Mouse (Mus musculus) ES-CJ7 (cell line): ENCODE measurements around the gene Armh3.

Experiments used
- DNase-seq: peaks from one replicate; pipeline ENCODE4 v3.0.0; 2011; ENCODE audit warnings: low read depth, low spot score

The Armh3 gene

DNA sequence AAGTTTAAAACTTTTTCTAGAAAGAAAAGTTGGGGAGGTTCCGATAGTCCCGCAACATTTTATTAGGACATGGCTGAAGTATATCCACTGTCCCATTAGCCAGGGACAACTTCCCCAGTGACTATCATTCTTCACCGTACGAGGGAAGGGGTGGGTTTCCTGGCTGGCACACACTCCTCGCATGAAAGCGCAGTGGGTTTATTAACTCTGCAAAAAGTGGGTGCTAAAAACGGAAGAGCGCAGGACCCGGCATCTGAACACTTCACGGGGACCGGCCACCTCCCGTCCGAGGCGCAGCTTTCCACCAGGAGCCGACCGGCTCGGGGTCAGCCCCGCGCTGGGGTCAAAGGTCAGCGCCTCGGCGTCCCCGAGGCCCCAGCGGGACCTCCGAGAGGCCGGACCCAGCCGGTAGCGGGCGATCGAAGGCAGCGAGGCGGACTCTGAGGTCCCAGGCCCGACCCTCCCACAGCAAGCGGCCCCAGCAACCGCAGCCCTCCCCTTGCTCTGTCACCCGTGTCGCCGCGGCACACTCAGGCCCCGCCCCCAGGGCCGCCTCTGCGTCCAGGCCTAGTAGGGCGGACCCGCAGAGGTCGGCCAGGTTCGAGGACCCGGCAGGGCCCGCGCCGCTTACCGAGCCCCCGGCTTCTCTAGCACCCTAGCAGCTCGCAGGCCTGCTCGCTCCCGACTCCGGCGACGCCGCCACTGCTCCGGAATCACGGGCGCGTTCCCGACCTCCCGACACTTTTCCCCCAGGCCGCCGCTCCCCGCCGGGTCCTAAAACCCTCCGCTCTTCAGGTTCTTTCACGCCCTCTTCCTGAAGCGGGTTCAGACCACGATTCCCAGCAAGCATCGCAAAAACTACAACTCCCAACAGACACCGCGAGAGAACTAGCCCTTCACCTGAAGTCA lies at the start of gene Armh3:
Gene Armh3 (minus strand): TSS at position 704 of the 909 bp plus-strand sequence.
- DNase-seq, result peak; percentile 95

DNA sequence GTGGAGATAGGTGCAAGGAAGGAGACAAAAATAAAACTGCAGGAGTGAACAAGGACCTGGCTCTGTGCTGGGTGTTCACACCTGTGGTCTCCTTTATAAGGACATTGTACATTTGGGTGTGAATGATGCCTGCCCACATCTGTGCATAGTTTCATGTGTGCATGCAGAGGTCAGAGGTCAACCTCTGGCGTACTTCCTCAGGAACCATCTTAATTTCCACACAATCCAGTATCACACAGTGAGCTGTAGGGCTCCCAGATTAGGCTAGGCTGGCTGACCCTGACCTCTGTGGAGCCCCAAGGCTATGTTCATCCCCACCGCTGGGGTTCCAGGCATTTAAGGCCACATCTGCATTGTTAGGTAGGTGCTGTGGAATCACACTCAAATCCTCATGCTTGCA lies 49.1 kb upstream of the Armh3 start:
- DNase-seq, result no peak

DNA sequence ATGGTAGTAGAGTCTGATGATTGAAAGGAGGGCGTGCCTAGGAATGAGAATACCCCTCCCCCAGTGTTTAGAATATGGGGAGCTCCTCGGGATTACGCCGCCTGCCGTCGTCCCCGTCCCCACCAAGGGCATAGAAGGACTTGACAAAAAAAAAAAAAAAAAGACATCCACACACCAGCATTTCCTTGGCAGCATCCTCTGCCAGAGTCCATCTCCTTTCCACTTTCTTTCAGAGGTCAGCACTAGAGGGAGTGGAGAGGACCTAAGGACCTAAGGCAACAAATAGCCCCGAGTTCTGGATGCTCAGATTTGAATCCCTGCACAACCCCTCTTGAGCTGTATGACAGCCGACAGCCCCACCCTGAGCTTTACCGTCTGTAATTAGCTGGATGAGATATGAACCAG lies 48.3 kb upstream of the Armh3 start:
- peak; percentile 76 for DNase-seq

DNA sequence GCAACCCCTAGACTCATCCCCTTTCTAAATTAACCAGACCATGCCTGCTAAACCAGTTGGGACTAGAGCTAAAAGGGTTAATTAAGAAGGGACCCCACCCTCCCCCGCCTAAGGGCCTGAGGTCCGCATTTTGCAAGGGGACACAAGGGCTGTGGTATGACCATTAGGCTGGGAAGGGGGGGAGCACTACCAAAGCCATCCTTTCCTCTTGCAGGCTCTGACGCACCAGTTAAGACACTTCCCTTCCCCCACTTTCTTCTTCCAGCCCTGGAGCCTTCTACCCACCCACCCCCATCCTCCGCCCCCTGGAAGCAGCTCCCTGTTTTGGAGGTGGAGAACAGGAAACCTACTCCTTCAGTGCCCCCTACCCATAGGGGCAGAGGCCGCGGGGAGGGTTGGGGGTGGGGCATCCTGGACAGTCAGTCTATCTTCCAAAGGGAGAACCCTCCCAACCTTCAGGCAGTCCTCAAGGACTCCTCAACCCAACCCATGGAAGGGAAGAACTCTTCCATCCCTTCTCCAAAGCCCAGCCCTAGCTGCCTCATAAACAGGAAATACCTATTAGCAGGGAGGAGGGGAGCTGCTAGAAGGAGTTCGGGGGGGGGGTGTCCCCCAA lies 47.5 kb upstream of the Armh3 start:
- DNase-seq, result peak; percentile 95

DNA sequence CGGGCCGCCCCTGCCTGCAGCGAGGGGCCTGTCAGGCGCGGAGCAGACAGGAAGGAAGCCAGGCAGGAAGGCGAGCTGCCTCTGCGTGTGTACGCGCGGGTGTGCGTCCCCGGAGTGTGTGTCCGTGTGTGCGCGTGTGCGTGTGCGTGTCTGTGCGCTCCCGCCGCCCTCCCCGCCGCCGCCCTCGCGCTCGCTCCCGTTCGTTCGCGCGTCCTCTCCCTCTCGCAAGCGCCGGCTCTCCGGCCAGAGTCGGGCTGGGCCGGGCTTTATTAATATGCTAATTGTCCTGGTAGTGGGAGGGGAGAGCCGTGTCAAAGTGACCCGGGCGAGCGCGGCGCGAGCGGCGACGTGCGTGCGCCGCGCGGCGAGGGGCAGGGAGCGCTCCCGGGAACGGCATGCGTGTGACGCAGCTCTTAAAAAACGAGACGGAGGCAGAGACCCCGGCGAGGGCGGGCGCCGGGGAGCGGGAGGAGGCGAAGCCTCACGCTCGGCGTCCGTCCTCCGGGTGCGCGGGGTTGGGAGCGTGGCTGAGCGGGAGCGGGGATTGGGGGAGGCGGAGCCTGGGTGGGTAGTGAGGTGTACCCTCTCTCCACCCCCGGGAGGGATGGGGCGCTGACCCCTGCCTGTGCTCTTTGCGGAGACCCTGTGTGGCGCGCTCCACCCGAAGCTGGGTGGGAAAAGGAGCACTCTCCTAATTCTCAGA lies 46.9 kb upstream of the Armh3 start, which contains the start of gene Ldb1:
Gene Ldb1 (minus strand): TSS at position 222 of the 703 bp plus-strand sequence.
- DNase-seq, result peak; percentile 91

DNA sequence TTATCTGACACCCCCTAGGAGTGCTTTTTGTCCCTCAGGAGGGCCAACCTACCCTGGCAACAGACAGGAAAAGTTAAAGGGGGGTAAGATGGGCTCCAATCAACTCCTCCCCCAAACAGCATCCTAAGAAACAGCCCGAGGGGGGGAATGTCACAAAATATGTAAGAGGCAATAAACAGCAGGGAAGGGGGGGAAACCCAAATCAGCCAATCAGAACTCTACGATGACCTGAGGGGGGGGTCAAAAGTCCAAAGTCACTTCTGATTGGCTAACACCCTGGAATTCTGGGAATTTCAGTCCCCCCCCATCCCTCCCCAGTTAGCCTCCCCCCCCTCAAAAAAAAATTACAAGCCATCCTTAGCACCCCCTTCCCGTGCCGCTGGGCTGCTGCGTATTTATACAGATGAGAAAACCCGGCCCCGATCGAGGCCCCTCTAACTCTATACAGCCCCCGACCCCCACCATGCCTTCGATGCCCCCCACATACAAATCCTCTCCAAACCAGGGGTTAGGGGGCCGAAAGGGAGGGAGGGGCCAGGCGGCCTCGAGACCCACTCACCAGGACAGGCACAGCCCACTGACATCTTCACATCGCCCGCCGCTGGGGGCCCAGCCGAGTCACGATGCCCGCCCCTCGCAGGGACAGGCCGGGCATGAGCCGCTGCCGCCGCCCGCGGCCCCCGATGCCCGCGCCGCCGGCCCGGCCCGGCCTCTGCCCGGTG lies 46.1 kb upstream of the Armh3 start, which contains the start of gene Pprc1:
Gene Pprc1 (plus strand): TSS at position 616 of the 722 bp plus-strand sequence.
- DNase-seq, result no peak

DNA sequence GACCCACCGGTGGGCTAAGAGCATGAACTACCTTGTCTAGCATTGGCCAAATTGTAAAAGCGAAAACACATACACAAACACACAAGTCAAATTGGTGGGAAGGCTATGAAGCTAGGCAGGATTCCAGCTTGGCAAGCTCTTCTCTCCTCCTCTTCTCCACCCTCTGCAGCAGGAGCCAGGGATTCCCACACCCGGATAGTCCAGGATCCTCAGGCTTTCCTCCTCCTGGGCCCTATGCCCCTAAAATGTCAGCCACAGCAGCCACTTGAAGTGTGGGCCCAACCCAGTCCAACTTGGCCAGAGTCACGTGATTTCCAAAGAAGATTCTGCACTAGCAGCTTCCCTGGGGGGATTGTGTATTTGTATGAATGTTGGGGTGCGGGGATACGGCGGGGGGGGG lies 45.1 kb upstream of the Armh3 start:
- no peak for DNase-seq

DNA sequence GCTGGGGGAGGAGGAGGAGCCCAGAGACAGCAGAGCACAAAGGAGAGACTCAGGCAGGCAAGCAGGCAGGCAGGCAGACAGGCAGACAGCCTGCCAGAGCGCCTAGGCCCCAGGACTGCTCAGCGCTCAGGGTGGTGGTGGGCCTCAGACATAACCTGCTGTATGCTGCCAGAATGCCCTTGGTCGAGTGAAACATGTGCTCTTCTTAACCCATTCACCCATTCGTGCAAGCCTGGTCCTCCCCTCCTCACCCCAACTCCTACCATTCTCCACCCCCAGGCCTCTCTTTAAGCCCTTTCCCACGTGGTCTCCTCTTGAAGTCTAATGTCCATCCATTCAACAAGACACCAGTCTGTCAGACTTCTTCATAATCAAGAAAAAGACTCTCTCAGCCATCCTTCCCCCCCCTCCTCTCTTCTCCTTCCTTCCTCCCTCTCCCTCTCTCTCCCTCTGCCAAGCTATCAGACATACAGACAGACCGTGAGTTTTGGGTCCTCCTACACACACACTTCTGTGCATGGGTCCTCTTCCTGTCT lies 44.3 kb upstream of the Armh3 start:
- peak; percentile 72 for DNase-seq

DNA sequence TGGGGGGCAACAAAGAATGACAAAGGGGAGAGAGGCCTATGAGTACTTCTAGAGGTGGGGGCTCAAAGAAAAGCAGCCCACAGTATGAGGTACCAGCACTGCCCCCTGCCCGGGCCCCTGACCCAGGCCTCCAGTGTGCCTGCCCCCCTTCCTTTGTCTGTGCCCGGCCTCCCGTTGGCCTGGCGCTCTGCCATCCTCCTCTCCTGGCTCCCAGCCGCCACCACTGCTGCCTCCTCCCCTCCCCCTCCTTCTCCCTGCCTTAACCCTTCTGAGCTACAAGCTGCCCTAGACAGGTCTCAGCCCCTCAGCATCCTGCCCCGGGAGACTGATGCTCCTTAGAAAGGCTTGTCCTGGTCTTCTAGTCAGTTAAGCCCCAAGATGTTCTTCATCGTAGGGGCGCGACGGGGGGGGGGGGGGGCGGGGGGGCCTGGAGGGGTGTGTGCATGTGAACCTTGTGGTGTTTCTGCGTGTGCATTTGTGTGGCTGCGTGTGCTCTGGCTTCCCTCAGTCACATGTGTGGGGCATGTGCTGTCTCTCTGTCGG lies 43.7 kb upstream of the Armh3 start:
- peak; percentile 73 for DNase-seq

DNA sequence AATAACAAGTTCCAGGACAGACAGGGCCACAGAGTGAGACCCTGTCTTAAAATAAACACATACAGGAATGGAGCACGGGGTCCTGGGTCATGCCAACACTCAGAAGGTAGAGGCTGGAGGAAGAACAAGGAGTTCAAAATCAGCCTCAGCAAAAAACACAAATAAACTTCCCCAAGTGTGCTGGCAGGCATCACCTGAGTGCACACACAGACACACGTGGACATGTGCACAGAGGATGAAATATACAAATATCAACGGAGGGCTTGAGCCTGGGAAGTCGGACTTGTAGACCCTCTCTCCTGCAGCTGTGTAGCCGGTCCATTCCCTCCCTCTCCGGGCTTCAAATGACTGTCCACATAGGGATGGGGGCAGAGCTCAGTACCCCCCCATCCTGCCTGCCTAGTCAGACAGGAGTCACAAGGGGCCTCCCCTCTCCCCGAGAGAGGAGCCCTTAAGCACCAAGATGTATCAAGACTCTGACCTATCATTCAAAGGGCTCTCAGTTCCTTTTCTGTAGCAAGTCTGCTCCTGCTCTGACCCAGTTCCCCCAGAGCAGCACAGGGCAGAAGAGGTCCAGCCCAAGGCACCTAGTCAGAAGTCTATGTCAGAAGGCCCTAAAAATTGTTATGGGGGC lies 43.1 kb upstream of the Armh3 start:
- DNase-seq, result no peak

DNA sequence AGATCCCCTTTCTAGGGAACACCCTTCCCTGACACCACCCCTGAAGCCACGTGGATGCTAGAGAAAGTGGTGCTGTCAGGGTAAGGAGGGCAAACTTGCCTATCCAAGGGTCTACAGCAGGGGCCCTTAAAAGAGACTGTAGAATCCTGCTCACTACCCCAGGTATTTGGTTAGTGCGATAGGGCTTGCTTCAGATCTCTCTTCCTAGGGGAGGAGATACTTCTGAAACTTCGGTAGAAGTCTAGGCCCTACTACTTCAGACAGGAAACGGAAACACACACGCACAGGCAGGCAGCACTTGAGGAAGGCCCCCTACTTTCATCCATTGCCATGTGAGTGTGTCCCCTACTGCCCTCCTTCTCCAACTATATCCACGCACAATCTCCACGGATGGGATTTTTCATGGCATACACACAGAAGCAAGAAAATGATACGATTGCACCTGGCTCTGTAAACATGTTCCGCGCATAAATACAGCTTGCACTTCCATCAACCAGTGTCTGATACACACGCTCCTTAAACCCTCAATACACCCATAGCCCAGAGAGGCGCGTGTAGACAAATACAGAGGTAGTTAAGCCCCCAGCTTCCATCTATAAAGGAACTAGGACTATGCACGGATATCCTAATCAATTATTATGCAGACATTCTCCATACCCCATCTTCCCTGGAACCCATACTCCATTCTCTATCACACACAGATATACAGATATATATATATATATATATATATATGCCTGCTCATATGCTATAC lies 42.0 kb upstream of the Armh3 start:
- no peak for DNase-seq

DNA sequence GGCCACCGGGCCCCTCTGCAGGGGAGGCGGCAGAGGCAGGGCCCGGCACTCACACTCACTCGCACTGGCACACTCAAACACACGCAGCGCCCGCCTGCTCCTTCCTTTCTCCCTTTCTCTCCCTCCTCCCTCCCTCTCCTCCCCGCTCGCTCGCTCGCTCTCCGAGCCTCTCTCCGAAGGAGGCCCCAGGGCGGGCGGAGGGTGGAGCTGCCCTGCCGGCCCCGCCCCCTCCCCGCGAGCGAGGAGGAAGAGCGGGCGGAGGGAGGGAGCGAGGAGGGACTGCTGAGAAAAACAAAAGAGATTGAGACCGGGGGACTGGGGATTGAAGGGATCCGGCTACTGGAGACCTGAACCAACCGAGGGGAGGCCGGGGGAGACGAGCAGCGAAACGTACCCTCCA lies 41.2 kb upstream of the Armh3 start:
- DNase-seq, result peak; percentile 90

DNA sequence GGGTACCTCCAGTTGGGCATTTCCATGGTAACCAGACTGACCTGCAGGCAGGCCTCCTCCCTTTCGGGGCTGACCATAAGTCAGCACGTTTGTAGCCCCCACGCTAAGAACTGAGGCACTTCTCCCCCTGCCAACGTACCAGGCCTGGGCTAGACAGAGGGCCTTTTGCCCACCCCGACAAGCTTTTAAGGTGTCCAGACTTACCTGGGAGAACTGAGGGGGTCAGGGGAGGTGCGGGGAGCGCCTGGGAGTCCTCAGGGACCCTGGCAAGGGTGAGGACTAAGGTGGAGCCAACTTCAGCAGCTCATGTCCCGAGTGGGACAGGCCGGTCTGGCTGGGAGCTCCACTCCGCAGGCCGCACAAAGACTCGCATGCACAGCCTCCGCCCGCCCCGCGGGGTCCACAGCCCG lies 40.6 kb upstream of the Armh3 start:
- DNase-seq, result no peak

DNA sequence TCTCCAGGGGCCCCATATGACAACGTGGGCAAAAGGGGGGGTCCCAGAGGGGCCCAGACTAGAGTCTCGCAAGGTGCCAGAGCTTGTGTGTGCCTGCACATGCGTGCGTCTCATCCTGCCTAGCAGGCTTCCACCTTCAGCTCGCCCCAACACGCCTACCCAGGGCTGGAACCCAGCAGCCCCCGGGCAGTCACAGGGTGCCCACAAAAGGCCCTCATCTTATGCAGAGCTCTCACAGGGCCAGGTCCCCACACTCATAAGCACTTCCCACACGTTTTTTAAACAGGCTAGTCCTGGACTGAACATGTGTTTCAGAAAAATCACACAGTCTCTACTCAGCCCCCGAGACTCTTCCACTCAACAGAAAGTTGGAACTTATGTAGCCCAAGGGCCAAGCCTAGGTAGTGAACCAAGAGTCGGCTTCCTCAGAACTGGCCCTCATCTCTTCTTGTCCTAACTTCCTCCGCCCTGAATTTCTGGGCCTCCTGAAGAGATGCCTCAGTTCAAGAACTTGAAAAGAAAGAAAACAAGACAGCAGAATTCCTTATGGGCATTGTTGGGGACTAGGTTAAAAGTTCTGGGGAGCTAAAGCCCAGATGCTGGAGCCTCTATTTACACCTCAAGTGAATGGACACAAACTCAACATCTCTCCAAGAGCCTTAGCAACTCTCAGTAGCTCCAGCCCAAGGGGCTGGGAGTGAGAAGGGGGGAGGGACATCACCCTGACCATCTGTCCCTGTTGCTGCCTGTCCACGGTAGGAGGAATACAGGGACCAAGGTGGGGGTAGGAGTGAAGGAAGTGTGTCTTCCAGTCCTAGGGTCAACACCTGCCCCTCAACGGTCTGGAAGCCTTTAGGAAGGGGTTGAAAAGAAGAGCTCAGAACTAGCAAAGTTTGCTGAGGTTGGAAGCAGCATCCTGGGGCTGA lies 39.9 kb upstream of the Armh3 start:
- DNase-seq, result no peak

DNA sequence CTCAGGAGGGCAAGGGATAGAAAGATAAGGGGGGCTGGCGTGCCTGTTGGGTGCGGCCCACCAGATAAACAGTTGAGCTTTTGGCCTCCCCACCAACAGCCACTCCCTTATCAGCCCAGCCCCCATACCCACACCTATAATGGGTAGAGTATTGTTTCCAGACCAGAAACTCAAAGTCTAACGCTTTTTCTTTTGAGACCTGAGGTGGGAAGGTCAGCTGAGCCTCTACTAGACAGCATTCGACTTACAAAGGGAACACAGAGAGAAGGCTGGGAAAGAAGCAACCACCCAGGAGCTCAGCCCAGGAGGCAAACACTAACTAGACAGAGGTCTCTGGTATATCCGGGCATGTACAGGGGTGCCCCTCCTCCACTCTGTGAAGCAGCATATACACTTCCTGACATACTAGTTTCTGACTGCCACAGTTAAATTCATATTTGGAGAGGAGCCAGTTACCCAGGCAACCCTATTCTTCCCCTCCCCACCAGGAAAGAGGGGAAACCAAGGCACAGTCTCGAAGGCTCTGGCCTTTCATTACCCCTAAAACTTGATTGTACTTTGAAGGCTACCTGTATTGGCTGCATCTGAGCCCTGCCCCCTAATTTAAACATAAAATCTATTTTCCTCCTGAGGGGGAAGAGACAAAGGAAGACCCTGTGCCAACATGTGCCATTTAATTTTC lies 39.1 kb upstream of the Armh3 start:
- DNase-seq, result peak; percentile 95

DNA sequence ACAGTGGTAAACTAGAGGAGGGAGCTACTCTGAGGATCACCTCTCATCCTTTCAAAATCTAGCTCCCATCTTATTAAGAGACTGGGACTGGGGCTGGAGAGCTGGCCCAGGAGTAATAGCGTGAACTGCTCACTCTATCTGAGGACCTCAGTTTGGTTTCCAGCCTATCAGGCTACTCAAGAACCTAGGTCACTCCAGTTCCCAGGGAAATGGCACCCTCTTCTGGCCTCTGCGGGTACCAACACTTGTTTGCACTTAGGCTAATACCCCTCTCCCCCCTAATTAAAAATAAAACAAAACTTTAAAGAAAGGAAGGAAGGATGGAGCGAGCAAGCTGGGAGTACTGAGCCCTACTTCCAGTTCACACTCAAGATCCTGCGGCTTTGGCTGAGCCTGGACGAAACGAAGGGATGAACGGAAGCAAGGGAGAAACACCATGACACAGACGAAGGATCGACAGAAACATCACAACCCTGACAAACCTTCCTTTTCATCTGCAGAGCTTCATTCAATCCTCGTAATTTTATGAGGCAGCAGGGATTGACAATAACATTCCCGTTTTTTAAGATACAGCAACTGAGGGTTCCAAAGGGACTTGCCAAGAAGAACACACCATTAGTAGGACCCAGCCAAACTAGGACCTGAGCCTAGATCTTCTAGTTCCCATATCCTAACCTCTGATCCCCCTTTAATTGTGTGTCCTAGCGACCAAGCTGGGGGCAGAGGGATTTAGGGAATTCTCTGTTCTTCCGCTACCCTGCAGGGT lies 38.4 kb upstream of the Armh3 start:
- peak; percentile 79 for DNase-seq

DNA sequence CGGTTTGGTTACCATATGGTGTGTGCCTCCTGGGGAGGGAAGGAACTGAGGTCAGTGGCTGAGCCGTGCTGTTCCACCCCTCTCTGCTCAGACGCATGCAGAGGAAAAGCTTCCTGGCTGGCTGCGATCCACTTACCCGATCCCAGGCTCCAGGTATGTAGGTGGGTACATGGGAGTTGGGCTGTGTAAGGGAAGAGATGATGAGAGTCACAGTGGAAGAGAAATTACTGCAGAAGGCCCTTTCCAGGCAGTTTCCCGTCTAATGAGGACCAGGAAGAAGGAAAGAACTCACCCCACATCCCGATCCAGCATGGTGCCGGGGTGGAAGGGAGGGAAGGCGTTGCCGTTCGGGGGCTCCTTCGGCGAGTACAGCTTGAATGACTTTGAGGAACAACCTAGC lies 37.7 kb upstream of the Armh3 start:
- DNase-seq, result no peak
